Mouse (Mus musculus) liver, embryonic 14.5 days (tissue): ENCODE results near the gene Znrf1. TPM values are rescaled to one million over a fixed set of nuclear protein-coding genes. Genes with fewer than 3 reads are reported as not detected.

Experiments
- ATAC-seq: fragments of 200-750 bp; cut with Nextera tagmentation; 2 replicates; pipeline ENCODE4 v1.8.0; 2017; ENCODE audit warnings: moderate number of reproducible peaks, mild to moderate bottlenecking, moderate library complexity; ENCODE audit not compliant: insufficient read depth
- DNase-seq, 3 experiments: peaks; one replicate each; pipeline ENCODE4 v3.0.0-alpha.2; 2012 to 2013; ENCODE audit warnings: low read depth in 3 of 3, low spot score in 3 of 3
- H3K27ac ChIP-seq: fragments of 300-500 bp; sonication (generic); 2 replicates; pipeline ENCODE4 v1.5.1; 2014; ENCODE audit warnings: moderate library complexity, mild to moderate bottlenecking, control low read depth, inconsistent platforms
- H3K27me3 ChIP-seq: fragments of 300-500 bp; sonication (generic); 2 replicates; pipeline ENCODE4 v1.6.1; 2014; ENCODE audit warnings: mild to moderate bottlenecking, low read length, moderate library complexity; ENCODE audit not compliant: control insufficient read depth, insufficient read depth
- H3K36me3 ChIP-seq: fragments of 300-500 bp; sonication (generic); replicated peaks from 2 replicates; pipeline ENCODE4 v1.6.1; 2014; ENCODE audit warnings: low read depth; ENCODE audit not compliant: control insufficient read depth, insufficient read depth
- H3K4me1 ChIP-seq, 2 experiments: fragments of 200-500 bp in 1 of 2; fragments of 300-500 bp in 1 of 2; sonication (generic) in 1 of 2; replicated peaks; 2 replicates each; pipeline ENCODE4 v1.6.1; 2012 to 2014; ENCODE audit warnings: antibody characterized with exemption in 1 of 2, inconsistent platforms in 1 of 2, low read length in 1 of 2; ENCODE audit not compliant: control insufficient read depth in 2 of 2, insufficient read depth in 2 of 2
- H3K4me2 ChIP-seq: fragments of 300-500 bp; sonication (generic); 2 replicates; pipeline ENCODE4 v1.6.1; 2014; ENCODE audit warnings: low read depth, mild to moderate bottlenecking, control low read depth, moderate library complexity
- H3K4me3 ChIP-seq, 2 experiments: fragments of 200-500 bp in 1 of 2; fragments of 300-500 bp in 1 of 2; sonication (generic) in 1 of 2; 2 replicates each; pipeline ENCODE4 v1.5.1; 2012 to 2014; ENCODE audit warnings: low read depth in 2 of 2, low read length in 2 of 2, mild to moderate bottlenecking in 2 of 2, control low read depth in 1 of 2, inconsistent platforms in 1 of 2, moderate library complexity in 1 of 2; ENCODE audit not compliant: insufficient read depth in 1 of 2
- H3K9ac ChIP-seq: fragments of 300-500 bp; sonication (generic); replicated peaks from 2 replicates; pipeline ENCODE4 v1.6.1; 2014; ENCODE audit warnings: mild to moderate bottlenecking, control low read depth, moderate library complexity
- H3K9me3 ChIP-seq: fragments of 300-500 bp; sonication (generic); 2 replicates; pipeline ENCODE4 v1.6.1; 2016; ENCODE audit warnings: low read length, mixed read lengths; ENCODE audit not compliant: control insufficient read depth
- CTCF ChIP-seq: IDR thresholded peaks from 2 replicates; pipeline ENCODE4 v1.5.1; 2016; ENCODE audit warnings: antibody characterized with exemption, low read depth, control low read depth
- EP300 ChIP-seq: IDR thresholded peaks from 2 replicates; pipeline ENCODE4 v1.6.1; 2016; ENCODE audit warnings: antibody characterized with exemption, low read depth
- WGBS: fragments of 180-500 bp; shearing (Covaris S2); extraction: QIAGEN DNeasy Blood & Tissue Kit; methylation state at CpG from one replicate; pipeline ENCODE4 v1.1.7; 2014; ENCODE audit not compliant: insufficient replicate concordance; 5-methylcytosine and 5-hydroxymethylcytosine counted together
- polyA plus RNA-seq, 2 experiments: library from polyadenylated mRNA; depleted of rRNA in 1 of 2; stranded (reverse) in 1 of 2; unstranded in 1 of 2; fragments of >200 nt; fragmentation: Nextera tagmentation in 1 of 2; extraction: Ambion mirVana in 1 of 2; gene quantifications; 2 replicates each; pipeline versions ENCODE4 v1.2.1 to v1.2.3; 2012 to 2014

Znrf1 gene
- polyA plus RNA-seq, 2 experiments, result 4.4 to 12.6 TPM

DNA sequence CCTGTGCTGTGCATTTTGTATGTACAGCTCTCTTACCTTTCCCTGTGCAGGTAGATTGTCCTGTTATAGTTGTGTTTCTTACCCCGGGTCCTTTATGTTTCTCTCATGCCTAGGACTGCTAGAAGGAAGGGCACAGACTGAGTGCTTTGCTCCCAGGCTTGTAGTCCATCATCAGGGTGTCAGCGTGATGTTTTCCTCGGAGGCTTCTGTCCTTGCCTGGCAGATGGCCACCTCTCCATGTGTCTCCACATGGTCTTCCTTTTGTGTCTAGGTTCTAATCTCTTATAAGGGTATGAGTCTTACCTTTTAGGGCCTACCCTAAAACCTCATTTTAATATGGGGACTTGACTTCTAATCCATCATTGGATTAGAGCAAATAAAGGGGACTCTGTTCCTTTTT lies 31.7 kb downstream of the Znrf1 start:
- H3K9me3 ChIP-seq, result no peaks in the 10 kb centered on the region
- peaks cover 36 to 57% of the 10 kb centered on the region in 2 experiments for H3K4me1 ChIP-seq
- no peaks in the 10 kb centered on the region for H3K27me3 ChIP-seq
- peak overlapping the region; percentile 49 for H3K9ac ChIP-seq
- WGBS, result 65% methylated on average over 3 of the region's 3 CpGs
- ATAC-seq (no peak), DNase-seq (no peak)
- H3K36me3 ChIP-seq, result no peaks in the 10 kb centered on the region
- H3K27ac ChIP-seq, result peak overlapping the region; percentile 76
- H3K4me3 ChIP-seq, result no peak overlapping the region
- TF ChIP-seq CTCF (no peak), EP300 (no peak)
- peak overlapping the region; percentile 36; the same call in 1 of the 2 replicates for H3K4me2 ChIP-seq

DNA sequence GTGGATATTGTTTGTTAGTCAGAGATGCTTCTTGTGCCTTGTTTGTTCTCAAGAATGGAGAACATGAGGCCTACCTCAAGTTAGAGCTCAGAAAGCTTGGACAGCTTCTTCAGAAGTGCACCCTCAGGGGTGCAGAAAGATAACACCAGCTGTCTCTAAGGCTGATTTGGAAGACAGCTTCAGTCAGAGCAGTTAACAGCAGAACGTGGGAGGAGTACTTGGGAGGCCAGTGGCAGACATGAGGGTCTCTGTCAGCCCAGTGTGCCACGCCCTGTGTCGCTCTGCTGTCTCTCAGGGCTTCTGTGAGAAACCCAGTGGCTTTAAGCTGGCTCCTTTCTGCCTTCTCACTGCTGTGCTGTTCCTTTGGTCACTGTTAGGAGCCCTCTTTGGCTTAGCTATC lies 32.1 kb downstream of the Znrf1 start:
- no peaks in the 10 kb centered on the region for H3K9me3 ChIP-seq
- no peaks in the 10 kb centered on the region for H3K27me3 ChIP-seq
- H3K9ac ChIP-seq, result peak overlapping the region; percentile 49
- H3K27ac ChIP-seq, result peak overlapping the region; percentile 76
- TF ChIP-seq EP300 (0 out of 2 replicates have a peak, but pooled peaks have one; percentile 53), CTCF (no peak)
- H3K4me3 ChIP-seq, result no peak overlapping the region
- peak overlapping the region; percentile 36 for H3K4me2 ChIP-seq
- H3K4me1 ChIP-seq, result peaks cover 38 to 61% of the 10 kb centered on the region in 2 experiments
- WGBS, result 14% methylated on average over 3 of the region's 3 CpGs
- DNase-seq, result peak; percentile 32 to 45 (median 43)
- no peaks in the 10 kb centered on the region for H3K36me3 ChIP-seq
- ATAC-seq, result peak; percentile 78

DNA sequence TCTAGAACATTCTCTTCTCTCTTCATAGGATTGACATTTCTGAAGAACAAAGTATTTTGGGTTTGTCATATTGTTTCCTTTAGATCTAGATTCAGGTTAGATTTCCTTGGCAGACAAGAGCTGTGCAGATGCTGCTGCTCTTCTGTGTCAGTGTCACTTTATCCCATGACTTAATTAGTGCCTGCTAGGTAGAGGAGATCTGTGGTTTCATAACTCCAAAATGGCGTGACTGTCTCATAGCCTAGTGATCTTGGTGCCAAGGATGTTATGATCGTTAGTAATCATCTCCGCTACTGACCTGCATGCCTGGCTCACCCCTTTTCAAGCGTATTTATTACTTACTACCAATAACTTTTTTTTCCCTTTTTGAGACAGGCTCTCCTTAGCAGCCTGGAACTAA lies 34.0 kb downstream of the Znrf1 start:
- Histone ChIP-seq H3K27me3 (no peaks in the 10 kb centered on the region), H3K4me1 (peaks cover 45 to 63% of the 10 kb centered on the region in 2 experiments), H3K27ac (no peak overlapping the region), H3K9ac (no peak overlapping the region), H3K4me2 (no peak overlapping the region), H3K36me3 (no peaks in the 10 kb centered on the region), H3K4me3 (no peak overlapping the region), H3K9me3 (no peaks in the 10 kb centered on the region)
- ATAC-seq (no peak), DNase-seq (no peak)
- TF ChIP-seq EP300, result no peak
- no peak for TF ChIP-seq CTCF
- 67% methylated on average over 4 of the region's 4 CpGs for WGBS

DNA sequence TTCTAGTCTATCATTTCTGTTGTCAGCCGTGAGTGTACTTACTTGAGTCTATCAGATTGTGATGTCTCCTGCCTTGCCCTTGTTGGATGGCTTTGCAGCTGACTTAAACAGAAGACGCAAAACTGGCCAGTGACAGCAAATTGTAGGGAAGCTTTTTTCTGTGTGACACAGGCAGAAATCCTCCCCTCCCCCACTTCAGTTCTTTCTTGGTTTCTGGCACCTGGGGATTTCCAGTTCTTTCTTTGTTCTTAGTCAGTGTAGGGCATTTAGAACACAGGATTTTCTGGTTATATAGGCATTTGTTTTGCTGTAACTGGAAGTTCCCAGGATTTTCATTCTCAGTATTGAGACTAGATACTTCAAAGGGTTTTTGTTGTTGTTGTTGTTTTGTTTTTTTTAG lies 34.5 kb downstream of the Znrf1 start:
- ATAC-seq (no peak), DNase-seq (no peak)
- H3K4me2 ChIP-seq, result no peak overlapping the region
- no peaks in the 10 kb centered on the region for H3K9me3 ChIP-seq
- no peaks in the 10 kb centered on the region for H3K36me3 ChIP-seq
- 32% methylated on average over 2 of the region's 2 CpGs for WGBS
- H3K4me1 ChIP-seq, result peaks cover 43 to 58% of the 10 kb centered on the region in 2 experiments
- H3K9ac ChIP-seq, result no peak overlapping the region
- no peaks in the 10 kb centered on the region for H3K27me3 ChIP-seq
- H3K4me3 ChIP-seq, result no peak overlapping the region
- TF ChIP-seq EP300 (no peak), CTCF (no peak)
- H3K27ac ChIP-seq, result no peak overlapping the region

DNA sequence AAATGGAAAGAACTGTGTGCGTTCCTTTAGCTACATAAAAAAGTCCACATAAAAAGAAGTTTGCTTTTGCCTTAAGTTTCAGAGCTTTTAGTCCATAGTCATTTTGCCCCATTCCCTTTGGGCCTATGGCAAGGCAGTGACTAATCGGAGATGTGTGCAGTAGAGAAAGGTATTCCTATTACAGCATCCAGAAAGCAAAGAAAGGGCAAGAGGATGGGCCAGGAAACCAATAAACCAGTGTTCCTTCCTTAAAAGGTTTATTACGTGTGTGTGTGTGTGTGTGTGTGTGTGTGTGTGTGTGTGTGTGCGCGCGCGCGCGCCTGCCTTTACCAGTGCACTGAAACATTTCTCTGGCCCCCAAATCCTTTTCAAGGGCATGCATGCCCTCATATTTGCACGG lies 35.8 kb downstream of the Znrf1 start:
- WGBS, result 75% methylated on average over 10 of the region's 10 CpGs
- H3K27ac ChIP-seq, result no peak overlapping the region
- no peaks in the 10 kb centered on the region for H3K9me3 ChIP-seq
- no peak for DNase-seq
- H3K36me3 ChIP-seq, result no peaks in the 10 kb centered on the region
- TF ChIP-seq CTCF, result no peak
- TF ChIP-seq EP300, result no peak
- H3K4me2 ChIP-seq, result no peak overlapping the region
- no peaks in the 10 kb centered on the region for H3K27me3 ChIP-seq
- H3K4me1 ChIP-seq, result peaks cover 35 to 47% of the 10 kb centered on the region in 2 experiments
- H3K4me3 ChIP-seq, result no peak overlapping the region
- H3K9ac ChIP-seq, result no peak overlapping the region
- no peak for ATAC-seq

DNA sequence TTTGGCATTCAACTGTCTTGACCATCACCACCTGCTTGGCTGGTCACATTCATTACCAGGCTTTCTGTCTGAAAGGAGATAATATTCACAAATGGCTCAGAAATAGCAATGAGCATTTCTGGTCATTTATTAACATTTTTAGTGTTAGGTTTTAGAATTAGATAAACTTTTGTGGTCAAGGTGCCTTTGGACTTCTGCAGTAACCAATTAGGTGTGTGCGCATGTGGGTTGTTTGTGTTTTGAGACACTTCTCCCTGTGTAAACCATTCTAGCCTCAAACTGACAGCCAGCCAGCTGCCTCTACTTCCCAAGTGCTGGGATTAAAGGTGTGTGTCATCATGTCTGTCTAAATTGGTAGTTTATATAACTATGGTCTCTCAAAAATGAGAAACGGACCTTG lies 36.5 kb downstream of the Znrf1 start:
- 71% methylated on average over 2 of the region's 2 CpGs for WGBS
- peaks cover 30 to 43% of the 10 kb centered on the region in 2 experiments for H3K4me1 ChIP-seq
- no peaks in the 10 kb centered on the region for H3K36me3 ChIP-seq
- DNase-seq, result no peak
- H3K27me3 ChIP-seq, result no peaks in the 10 kb centered on the region
- no peak overlapping the region for H3K4me3 ChIP-seq
- no peak overlapping the region; the same call in none of the 2 replicates for H3K27ac ChIP-seq
- ATAC-seq, result no peak
- no peaks in the 10 kb centered on the region for H3K9me3 ChIP-seq
- no peak for TF ChIP-seq EP300
- TF ChIP-seq CTCF, result no peak
- no peak overlapping the region; the same call in 1 of the 2 replicates for H3K4me2 ChIP-seq
- H3K9ac ChIP-seq, result no peak overlapping the region
